Mouse (Mus musculus) intestine, postnatal 0 days (tissue): ENCODE measurements at regions not wholly inside any gene's neighbourhood (a gene's known extent, or its start where the extent isn't known, plus 50 kb on each side); places are given as distances from the start of the nearest gene placed in this dataset.
A peak's percentile ranks its signal among the peaks of the same experiment; 100 is the strongest.

Experiments used
- ATAC-seq: fragments of 200-750 bp; cut with Nextera tagmentation; 2 replicates; pipeline ENCODE4 v1.8.0; 2017; ENCODE audit warnings: mild to moderate bottlenecking, moderate TSS enrichment, moderate library complexity
- H3K27ac ChIP-seq: fragments of 300-500 bp; sonication (generic); 2 replicates; pipeline ENCODE4 v1.5.1; 2014; ENCODE audit warnings: mild to moderate bottlenecking, low read depth, low read length, moderate library complexity
- H3K27me3 ChIP-seq: fragments of 300-500 bp; sonication (generic); replicated peaks from 2 replicates; pipeline ENCODE4 v1.6.1; 2014; ENCODE audit warnings: low read length, mixed read lengths; ENCODE audit not compliant: control insufficient read depth, insufficient read depth
- H3K36me3 ChIP-seq: fragments of 300-500 bp; sonication (generic); 2 replicates; pipeline ENCODE4 v1.6.1; 2014; ENCODE audit warnings: mild to moderate bottlenecking, moderate library complexity; ENCODE audit not compliant: control insufficient read depth, insufficient read depth
- H3K4me1 ChIP-seq: fragments of 300-500 bp; sonication (generic); replicated peaks from 2 replicates; pipeline ENCODE4 v1.6.1; 2014; ENCODE audit warnings: antibody characterized with exemption, low read length, mixed read lengths; ENCODE audit not compliant: control insufficient read depth, insufficient read depth
- H3K4me2 ChIP-seq: fragments of 300-500 bp; sonication (generic); replicated peaks from 2 replicates; pipeline ENCODE4 v1.6.1; 2014; ENCODE audit warnings: low read depth, mild to moderate bottlenecking, moderate library complexity
- H3K4me3 ChIP-seq: fragments of 300-500 bp; sonication (generic); 2 replicates; pipeline ENCODE4 v1.5.1; 2014; ENCODE audit warnings: low read depth, low read length
- H3K9ac ChIP-seq: fragments of 300-500 bp; sonication (generic); 2 replicates; pipeline ENCODE4 v1.6.1; 2014; ENCODE audit warnings: mild to moderate bottlenecking, low read depth, low read length
- H3K9me3 ChIP-seq: fragments of 300-500 bp; sonication (generic); 2 replicates; pipeline ENCODE4 v1.6.1; 2016; ENCODE audit warnings: mixed run types; ENCODE audit not compliant: control insufficient read depth
- CTCF ChIP-seq: sonication (generic); IDR thresholded peaks from 2 replicates; pipeline ENCODE4 v1.5.1; 2016; ENCODE audit warnings: low read depth, mild to moderate bottlenecking, control low read depth, antibody characterized with exemption, moderate library complexity
- WGBS: fragments of 180-500 bp; shearing (Covaris S2); extraction: QIAGEN DNeasy Blood & Tissue Kit; methylation state at CpG from one replicate; pipeline ENCODE4 v1.1.7; 2014; 5-methylcytosine and 5-hydroxymethylcytosine counted together

DNA sequence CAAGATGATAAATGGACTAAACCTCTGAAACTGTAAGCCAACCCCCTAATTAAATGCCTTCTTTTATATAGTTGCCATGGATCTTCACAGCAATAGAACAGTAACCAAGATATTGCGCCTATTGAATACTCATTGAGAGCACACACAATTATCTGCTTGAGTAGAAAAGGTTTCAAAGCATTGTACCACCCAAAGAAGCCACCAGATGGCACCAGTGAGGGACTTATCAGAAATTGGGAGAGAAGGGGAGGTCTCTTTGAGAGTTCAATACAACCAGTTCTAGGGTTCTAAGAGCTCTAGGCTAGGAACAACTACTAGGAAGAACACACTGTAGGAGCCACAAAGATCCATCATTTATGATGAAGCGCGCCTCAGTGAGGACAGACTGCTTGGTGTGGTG is 217.2 kb upstream of the S100g start:
- 95% methylated on average over 3 of the region's 3 CpGs for WGBS
- H3K4me3 ChIP-seq = no peak overlapping the region
- no peaks in the 10 kb centered on the region for H3K4me1 ChIP-seq
- H3K9me3 ChIP-seq = no peaks in the 10 kb centered on the region
- TF ChIP-seq CTCF = peak; percentile 53
- H3K27ac ChIP-seq = no peak overlapping the region
- H3K36me3 ChIP-seq = no peaks in the 10 kb centered on the region
- H3K4me2 ChIP-seq = no peak overlapping the region
- no peaks in the 10 kb centered on the region for H3K27me3 ChIP-seq
- no peak for ATAC-seq
- no peak overlapping the region for H3K9ac ChIP-seq

- H3K27me3 ChIP-seq = no peaks in the 10 kb centered on the region
- WGBS = 88% methylated on average over 2 of the region's 2 CpGs
- no peak for TF ChIP-seq CTCF
- no peak overlapping the region for H3K27ac ChIP-seq
- no peak for ATAC-seq
- no peaks in the 10 kb centered on the region for H3K9me3 ChIP-seq
- H3K9ac ChIP-seq = no peak overlapping the region
- H3K36me3 ChIP-seq = no peaks in the 10 kb centered on the region
- no peaks in the 10 kb centered on the region for H3K4me1 ChIP-seq
- no peak overlapping the region for H3K4me2 ChIP-seq
- H3K4me3 ChIP-seq = no peak overlapping the region
Observed at GRCm38 (mm10) chrX:163164810-163165209, 200.4 kb upstream of the S100g start.

GRCm38 (mm10) chrX:163155251-163155650 is 190.9 kb upstream of the S100g start:
- no peak for ATAC-seq
- H3K27ac ChIP-seq = no peak overlapping the region
- 69% methylated on average over 5 of the region's 5 CpGs for WGBS

GRCm38 (mm10) chrX:163151970-163152369 is 187.6 kb upstream of the S100g start:
- WGBS = 51% methylated on average over 2 of the region's 2 CpGs
- TF ChIP-seq CTCF = no peak
- no peak overlapping the region for H3K9ac ChIP-seq
- no peak overlapping the region for H3K4me3 ChIP-seq
- no peaks in the 10 kb centered on the region for H3K9me3 ChIP-seq
- no peaks in the 10 kb centered on the region for H3K4me1 ChIP-seq
- no peak overlapping the region for H3K4me2 ChIP-seq
- no peaks in the 10 kb centered on the region for H3K36me3 ChIP-seq
- no peak overlapping the region for H3K27ac ChIP-seq
- ATAC-seq = no peak
- no peaks in the 10 kb centered on the region for H3K27me3 ChIP-seq

More at GRCm38 (mm10) chrX:163155251-163155650, 190.9 kb upstream of the S100g start:
- Histone ChIP-seq H3K4me1 (no peaks in the 10 kb centered on the region), H3K27me3 (no peaks in the 10 kb centered on the region), H3K36me3 (no peaks in the 10 kb centered on the region), H3K4me3 (no peak overlapping the region), H3K9ac (no peak overlapping the region), H3K9me3 (no peaks in the 10 kb centered on the region), H3K4me2 (no peak overlapping the region)
- no peak for TF ChIP-seq CTCF

- Histone ChIP-seq H3K27ac (no peak overlapping the region), H3K27me3 (no peaks in the 10 kb centered on the region), H3K4me2 (no peak overlapping the region), H3K9me3 (no peaks in the 10 kb centered on the region), H3K9ac (no peak overlapping the region), H3K4me1 (no peaks in the 10 kb centered on the region), H3K4me3 (no peak overlapping the region), H3K36me3 (no peaks in the 10 kb centered on the region)
- 61% methylated on average over 3 of the region's 3 CpGs for WGBS
- no peak for ATAC-seq
- peak; percentile 52 for TF ChIP-seq CTCF
Observed at GRCm38 (mm10) chrX:163144475-163144874, 180.1 kb upstream of the S100g start.

GRCm38 (mm10) chrX:163139475-163139874 is 175.1 kb upstream of the S100g start:
- H3K27ac ChIP-seq = no peak overlapping the region
- ATAC-seq = no peak
- H3K4me2 ChIP-seq = no peak overlapping the region
- no peak overlapping the region for H3K4me3 ChIP-seq
- no peak for TF ChIP-seq CTCF
- no peaks in the 10 kb centered on the region for H3K27me3 ChIP-seq
- no peaks in the 10 kb centered on the region for H3K4me1 ChIP-seq
- no peaks in the 10 kb centered on the region for H3K36me3 ChIP-seq
- WGBS = 63% methylated on average over 1 of the region's 1 CpGs
- no peaks in the 10 kb centered on the region for H3K9me3 ChIP-seq
- H3K9ac ChIP-seq = no peak overlapping the region

- TF ChIP-seq CTCF = no peak
- ATAC-seq = peak; percentile 99
- Histone ChIP-seq H3K9me3 (no peaks in the 10 kb centered on the region), H3K4me3 (no peak overlapping the region), H3K9ac (no peak overlapping the region), H3K27ac (no peak overlapping the region), H3K4me1 (no peaks in the 10 kb centered on the region), H3K36me3 (no peaks in the 10 kb centered on the region), H3K27me3 (no peaks in the 10 kb centered on the region; the same call in 1 of the 2 replicates), H3K4me2 (no peak overlapping the region)
- 48% methylated on average over 1 of the region's 1 CpGs for WGBS
Observed at GRCm38 (mm10) chrX:163128626-163129025, 164.2 kb upstream of the S100g start.
